Mouse (Mus musculus) WW6 (cell line): ENCODE results near the gene Prpf3.
"Not testable (repeated sequence)": the region's sequence is repeated elsewhere in the genome, so short reads cannot be mapped to it uniquely, and the experiment has no call there.

Source experiments
- DNase-seq: peaks from one replicate; pipeline ENCODE4 v3.0.0-alpha.2; 2013; ENCODE audit warnings: low read depth, low spot score

Gene Prpf3

DNA sequence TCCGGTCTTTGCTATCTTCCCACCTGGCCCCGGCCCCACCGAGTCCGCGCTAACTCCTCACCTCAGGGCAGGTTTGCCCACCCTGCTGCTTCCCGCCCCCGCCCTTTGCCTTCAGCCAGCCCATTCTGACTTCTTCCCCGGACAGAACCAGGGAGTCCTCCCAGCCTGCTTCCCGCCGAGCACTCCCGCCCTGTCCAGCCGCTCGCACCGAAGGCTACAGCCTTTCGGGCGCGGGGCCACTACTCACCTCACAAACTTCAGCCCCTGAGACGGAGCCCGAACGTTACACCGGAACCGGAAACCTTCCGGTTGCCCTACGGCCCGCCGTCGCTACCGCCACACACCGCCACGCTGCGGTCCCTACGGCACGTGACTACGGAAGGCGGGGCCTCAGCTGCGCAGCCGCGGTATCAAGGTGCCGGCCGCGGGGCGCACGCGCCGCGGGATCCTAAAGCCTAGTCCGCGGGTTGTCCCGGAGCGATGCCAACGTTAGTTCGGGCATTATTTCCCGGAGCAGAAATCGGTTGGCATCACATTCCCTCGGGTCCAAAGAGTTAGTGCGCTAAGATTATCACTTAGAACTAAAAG lies at the start of gene Prpf3:
Gene Prpf3 (minus strand): TSS at position 384 of the 588 bp plus-strand sequence.
- peak; percentile 77 for DNase-seq

DNA sequence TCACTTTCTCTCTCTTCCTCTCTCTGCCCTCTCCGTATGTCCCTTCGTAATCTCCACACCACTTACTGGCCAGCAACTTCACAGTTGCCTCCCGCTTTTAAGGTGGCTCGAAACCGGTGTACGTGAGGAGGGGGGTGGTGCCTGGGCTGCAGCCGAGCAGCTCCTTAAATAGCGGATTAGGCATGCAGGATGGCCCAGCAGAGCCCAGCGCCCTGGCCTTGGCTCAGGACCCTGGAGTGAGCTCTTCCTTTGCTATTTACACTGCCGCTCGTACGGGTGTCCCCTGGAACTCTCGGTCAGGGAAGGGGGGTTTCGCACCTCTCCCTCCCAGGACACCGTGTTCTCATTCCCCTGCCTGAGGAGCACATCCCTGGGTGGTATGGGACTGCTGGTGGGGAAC lies 48.9 kb upstream of the Prpf3 start, which contains the start of gene Car14:
Gene Car14 (minus strand): TSS at position 124 of the 400 bp plus-strand sequence.
- DNase-seq, result no peak

DNA sequence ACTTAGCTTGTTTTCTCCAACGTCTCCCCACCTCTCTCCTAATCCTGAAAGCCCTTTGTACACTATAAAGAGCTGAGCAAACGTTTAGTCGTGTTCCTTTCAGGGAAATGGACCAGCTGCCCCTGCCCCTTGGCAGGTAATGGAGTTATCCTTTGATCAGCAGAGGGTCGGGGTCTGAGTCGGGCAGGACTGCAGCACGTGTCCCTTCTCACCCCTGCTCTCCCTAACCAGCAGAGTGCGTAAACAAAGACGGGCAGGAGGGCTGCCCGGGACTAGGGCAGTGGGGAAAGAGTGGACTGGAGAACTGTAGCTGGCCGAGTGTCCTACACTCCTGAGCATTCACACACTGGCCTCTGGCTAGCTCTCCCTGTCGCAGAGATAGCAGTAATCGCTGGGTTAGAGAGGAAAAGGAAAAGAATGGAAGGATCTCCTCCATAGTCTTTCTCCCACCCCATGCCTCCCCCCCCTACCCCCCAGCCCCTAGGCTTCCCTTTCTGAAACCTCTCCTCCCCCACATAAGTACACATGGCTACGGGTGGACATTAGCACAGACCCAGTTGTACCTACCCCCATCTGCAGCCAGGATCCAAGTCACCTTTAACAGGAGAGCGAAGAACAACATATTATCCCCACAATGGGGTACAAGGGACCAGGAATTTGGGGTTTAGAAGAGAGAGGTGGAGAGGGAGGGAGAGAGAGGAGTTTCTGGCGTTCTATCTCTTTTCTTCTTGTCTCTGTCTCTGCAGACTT lies 48.2 kb upstream of the Prpf3 start:
- no peak for DNase-seq

DNA sequence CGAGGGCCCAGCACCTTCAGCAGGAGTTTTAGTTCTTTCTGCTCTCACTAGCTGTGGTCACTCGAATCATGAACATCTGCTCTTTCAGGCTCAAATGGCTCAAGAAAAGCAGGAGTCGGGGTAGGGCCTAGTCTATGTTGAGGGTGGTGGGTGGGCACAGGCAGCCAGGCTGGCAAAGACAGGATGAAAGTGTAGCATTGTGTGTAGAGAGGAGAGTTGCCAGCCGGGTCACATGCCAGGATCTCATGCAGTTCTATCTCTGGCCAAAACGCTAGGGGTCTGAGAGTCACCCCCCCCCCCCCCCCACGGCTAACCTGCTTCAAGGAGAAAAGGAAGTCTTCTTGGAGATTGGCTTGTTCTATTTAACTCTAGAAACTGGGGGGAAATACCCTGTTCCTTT lies 47.0 kb upstream of the Prpf3 start:
- no peak for DNase-seq

DNA sequence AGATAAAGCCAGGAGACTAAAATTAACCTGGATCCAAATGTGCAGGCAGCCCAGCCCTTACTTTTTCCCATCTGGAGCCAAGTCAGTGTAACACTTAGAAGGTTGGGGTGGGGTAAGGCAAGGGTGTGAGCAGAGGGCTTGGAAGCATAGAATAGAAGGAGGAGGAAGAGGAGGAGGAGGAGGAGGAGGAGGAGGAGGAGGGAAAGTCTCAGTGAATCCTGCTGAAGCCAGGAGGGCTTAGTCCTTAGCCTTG lies 46.6 kb upstream of the Prpf3 start:
- no peak for DNase-seq

DNA sequence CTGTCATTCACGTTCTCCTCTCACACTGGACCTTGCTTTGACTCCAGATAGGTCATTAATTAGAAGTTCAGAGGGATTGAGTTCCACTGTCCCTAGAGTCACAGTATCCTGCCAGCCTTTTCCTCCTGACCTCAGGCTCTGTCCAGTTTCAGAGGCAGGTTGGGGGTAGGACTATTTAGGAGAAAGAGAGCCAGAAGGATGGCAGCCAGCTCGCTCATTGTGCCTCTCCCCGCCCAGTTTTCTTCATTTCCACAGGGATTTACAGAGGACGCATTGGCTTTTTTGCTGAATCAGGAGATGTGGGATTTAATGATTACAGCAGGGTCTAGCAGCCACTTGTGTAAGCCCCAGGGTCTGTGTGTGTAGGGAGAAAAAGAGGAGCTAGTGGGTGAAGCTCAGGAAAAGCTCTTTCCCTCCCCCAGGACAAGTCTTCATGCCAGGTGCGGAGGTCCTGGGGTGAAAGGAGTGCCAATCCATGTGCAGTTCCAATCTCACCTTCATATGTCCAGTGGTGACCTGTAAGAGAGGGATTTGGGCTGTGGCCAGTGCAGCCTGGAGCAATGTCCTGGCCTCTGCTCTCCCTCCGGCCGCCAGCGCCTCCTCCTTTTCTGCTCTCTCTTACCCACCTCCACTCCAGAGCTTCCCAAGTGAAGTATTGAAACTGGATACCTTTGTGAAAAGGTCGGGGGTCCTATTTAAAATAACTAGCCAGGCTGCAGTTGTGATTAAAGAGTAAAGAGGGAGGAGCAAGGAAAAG lies 46.1 kb upstream of the Prpf3 start:
- no peak for DNase-seq

DNA sequence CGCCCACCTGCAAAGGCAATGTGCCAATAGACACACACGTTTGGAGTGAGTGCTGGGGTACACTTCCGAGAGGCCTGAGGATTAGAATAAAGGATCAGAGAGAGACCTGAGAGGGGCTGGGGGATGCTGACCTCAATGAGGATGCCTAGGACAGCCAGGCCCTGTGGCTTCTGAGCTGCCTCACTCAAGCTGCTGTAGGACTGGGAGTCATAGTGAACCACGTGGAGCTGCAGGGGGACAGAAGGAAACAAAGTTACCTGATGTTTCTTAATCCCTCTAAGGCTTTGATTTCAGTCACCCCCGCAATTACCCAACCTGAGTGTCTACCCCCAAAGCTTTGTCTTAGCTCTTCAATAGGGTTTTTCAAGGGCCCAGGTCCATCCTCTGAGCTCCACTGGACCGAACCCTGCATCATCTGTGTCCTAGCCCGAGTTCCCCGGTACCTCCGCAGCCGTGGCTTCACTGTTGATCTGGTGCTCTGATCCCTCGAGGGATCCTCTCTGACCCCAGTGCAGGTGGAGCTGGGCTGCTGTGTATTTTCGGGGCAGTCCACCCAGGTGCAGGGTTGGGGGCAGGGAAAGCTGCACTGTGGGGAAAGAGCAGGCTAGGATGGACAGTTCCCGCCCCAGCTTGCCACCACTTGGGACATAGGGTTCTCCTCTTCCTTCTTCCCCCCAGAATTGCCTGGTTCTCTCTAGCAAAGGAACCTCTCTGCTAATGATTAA lies 44.3 kb upstream of the Prpf3 start:
- DNase-seq, result no peak

DNA sequence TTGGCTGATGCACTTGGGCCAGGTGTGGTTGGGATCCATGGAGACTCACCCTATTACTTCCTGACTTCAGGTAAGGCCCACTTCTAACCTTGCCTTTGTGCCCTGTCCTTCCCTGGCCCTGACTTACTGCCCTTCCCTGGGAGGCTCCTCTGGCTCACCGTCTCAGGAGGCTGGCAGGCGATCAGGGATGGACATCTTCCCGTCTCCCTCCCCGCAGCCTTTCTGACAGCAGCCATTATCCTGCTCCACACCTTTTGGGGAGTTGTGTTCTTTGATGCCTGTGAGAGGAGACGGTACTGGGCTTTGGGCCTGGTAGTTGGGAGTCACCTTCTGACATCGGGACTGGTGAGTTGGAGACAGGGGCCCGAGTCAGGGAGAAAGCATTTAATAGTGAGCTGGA lies 39.8 kb upstream of the Prpf3 start:
- not testable (repeated sequence) for DNase-seq

DNA sequence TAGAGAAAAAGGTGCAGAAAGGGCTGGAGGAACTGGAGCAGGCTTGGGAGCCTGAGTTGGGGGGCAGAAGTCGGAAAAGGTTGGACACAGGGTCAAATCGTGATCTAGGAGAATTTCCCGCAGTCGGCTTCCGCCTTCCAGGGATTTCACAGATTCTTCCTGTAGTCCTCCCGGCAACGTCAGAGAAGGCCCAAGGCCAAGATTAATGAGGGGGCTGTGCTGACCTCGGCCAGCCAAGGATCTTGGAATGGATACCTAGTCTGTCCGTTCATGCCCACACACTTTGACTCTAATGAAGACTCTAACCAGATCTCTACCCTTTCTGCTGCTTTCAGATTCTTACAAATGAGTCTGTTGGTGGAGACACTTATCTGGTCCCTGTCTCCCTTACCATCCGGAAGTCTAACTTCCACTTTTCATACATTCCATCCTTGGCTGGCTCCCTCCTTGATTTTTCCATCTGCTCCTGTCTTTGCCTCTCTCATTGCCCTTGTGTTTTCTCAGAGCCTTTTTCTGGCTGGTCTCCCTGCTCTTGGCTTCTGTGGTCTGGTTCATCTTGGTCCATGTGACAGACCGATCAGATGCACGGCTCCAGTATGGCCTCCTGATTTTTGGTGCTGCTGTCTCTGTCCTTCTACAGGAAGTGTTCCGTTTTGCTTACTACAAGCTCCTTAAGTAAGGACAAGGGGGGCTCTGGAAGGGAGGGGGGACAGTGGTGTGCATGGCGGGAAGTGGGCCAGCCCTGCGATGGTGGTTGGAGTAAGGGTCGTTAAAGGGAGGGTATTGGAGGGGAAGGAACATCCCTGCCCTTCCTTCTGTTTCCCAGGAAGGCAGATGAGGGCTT lies 38.9 kb upstream of the Prpf3 start:
- no peak for DNase-seq

DNA sequence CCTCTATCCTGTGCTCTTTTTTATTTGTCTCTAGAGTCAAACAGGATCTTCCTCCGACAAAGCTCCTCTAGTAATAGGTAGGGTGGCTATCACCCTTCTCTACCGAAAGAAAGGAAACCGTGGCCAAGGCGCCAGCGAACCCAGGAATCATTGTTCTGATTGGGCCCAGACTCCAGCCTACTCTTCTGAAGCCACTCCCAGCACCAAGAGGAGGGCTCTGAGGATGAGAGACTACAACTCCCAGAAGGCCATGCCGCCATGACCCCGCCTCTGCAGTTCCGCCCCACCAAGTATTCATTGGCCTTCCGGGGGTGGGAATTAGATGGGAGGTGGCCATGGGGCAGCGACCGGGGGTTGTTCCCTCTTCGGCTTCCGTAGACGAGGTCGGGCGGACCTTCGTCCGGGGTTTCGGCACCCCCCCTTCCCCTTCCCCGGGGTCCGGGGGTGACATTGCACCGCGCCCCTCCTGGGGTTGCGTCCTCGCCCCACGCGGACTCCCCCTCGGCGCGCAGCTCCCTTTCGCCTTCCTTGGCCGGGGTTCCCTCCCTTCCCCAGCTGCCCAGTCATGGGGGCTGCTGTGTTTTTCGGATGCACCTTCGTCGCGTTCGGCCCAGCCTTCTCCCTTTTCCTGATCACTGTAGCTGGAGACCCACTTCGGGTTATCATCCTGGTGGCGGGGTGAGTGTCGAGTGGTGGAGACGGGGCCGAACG lies 38.1 kb upstream of the Prpf3 start, which contains the start of gene Aph1a:
Gene Aph1a (plus strand): TSS at position 364 of the 711 bp plus-strand sequence.
- peak; percentile 89 for DNase-seq

DNA sequence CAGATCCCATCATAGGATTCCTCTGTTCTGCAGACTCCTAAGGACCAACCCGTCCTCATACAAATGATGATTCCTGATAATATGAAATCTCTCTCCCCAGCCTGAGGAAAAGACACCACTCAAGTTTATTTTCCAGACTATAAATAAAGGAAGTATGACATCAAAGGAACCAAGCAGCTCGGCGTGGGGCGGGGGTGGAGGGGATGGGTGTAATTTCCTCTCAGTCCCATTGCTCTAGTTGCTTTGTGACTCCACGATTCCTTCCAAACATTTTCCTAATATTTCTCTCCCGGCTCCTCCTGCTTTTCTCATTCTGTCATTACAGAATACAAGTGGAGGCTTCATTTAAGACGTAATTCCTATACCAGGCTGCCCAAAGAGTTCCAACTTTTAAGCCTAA lies 37.4 kb upstream of the Prpf3 start:
- no peak for DNase-seq

DNA sequence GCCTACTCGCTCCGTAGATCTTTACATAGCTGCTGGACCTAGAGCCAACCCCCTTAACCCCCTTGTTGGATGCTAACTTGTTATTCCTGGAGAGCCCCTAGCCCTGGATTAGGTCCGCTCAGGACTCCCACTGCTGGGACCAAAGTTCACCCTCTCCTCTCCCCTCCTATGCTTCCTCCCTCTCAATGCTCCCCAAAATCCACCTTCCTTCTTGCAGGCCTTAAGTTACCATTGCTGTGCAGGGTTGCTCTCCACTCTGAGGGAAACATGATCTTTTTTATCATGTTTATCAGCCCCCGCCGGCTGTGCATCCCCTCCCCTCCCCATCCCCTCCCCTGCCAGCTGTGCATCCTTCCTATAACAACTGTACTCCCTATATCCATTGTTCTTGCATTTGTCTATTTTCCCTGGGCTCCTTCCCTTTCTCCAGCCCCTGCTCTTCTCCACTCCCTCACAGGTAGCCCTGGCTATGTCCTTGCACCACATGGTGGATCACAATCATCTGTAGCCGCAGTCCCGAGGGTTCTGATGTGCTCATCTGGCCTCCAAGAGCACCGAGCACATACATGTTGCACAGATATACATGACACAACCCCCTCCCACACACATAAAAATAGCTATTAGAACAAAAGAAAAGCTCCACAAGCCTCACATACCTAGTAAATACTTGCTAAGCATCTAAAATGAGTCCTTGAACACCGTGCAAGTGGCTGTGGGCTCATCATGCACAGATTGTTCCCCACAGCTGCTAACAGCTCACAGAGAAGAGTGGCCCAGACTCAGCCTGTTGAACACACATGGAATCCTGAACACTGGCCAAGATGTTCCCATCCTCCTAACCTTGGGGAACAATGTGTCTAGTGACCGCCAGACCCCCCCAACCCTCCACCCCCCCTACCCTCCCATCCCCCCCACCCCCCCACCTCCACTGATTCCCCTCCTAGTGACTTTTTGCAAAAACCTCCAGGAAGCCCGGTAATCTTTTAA lies 36.7 kb upstream of the Prpf3 start:
- DNase-seq, result no peak

DNA sequence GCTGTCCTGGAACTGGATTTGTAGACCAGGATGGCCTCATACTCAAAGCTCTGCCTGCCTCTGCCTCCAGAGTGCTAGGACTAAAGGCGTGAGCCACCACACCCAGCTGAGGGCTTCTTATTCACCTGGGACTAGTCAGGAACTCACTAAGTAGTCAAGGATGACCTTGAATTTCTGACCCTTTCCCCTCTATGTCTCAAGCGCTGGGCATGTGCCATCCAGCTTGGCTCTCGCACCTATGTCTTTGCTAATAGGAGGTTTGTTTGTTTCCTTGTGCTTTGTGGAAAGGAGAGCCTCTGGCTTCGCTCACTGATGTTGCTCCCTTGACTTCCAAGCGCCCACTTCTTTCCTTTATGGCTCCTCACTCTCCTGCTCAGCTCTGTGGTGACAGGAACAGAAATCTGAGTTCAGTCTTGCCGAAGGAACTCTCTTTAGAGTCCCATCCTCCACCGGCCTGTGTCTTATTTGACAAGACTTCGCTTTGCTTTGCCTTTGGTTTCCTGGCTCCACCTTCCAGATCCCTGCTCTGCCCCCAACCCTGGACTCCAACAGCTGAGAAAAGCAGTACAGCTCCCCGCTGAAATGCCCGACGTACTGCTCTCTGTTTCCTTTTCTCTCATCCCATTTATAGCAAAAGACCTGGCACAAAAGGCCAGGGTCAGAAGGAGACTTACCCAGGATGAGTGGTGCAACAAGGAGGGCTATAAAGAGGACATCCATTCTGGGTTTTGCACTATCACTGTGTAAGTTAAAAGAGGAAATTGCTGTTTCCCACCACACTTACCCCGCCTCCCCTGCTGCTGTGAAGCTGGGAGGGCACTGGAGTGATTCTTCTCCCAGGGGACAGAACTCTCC lies 35.8 kb upstream of the Prpf3 start, which contains the start of gene BC028528:
Gene BC028528 (minus strand): TSS at position 795 of the 855 bp plus-strand sequence.
- DNase-seq, result no peak

DNA sequence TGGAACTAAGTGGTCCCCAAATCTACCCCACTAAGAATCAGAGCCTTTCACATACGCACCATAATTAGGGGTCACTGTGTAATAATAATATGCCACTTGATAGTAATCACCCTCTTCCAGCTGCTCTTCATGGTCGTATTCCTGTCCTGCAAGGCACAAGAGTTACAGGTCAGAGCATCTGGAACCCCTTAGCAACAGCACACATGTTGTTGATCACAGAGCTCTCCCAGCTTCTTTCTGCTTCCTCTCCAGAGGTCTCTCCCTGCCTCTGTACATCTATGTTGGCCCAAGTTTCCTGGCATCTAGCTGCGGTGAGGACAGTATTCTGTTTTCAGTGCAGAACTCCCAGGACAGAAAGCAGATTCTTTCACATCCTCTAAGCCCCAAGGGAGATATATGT lies 34.0 kb upstream of the Prpf3 start:
- no peak for DNase-seq

DNA sequence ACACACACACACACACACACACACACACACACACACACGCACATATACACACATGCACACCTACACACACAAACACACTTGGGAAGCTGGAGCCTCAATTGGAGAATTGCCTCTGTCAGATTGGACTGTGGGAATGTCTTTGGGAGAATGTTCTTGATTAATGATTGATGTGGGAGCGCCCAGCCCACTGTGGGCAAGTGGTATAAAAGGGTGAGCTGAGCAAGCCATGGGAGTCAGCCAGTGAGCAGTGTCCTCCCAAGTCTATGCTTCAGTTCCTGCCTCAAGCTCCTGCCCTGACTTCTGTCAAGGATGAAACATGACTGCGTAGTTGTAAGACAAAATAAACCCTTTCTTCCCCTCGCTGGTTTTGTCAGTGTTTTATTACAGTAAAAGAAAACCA lies 31.9 kb upstream of the Prpf3 start:
- no peak for DNase-seq

DNA sequence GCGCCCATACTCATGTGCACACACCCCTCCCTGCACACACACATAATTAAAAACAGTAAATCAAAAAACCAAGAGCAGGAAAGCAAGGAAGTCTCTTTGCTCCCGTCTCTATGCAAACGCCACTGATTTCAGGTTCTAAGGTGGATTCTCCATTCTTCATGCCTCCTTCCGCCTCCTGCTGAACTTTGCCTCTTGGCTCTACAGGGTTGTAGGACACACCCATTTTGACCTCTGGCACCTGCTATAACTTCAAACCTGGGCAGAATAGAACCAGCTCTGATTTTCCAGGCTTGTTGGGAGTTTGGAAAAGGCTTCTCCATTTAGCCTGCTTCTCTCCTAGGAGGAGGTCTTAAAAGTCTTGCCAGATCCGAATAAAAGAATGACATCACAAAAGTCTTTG lies 28.7 kb upstream of the Prpf3 start:
- no peak for DNase-seq

DNA sequence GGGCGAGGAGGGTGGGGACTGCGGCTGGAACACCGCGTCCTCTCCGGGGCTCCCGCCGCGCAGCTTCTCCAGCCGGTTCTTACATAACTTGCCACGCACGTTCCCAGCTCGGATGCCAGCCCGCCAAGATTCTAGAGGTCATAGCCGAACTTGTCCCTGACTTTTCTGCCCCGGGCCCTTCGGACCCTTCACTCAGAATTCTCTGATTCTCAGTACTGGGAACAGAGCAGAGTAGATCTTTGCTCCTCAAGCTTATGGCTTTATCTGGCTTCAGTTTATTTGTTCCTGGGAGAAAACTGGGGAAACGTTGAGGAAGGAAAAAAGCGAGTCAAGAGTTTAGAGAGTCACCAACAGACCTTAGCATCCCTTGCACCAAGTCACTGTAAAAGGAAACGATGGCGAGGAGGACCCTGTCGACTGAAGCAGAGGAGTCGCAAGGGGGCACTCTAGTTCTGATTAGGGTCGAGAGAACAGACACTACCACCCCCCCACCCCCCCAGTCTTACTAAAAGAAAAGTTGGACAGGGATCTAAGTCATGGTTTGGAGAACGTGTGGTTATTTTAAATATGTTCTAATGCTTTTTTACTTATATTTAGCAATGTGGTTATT lies 27.2 kb upstream of the Prpf3 start:
- DNase-seq, result no peak
